Mouse (Mus musculus) c-Kit-positive CD71-negative TER-119-negative erythroid progenitor cells, embryonic 14.5 days (primary cell): Measurements from ENCODE around the gene Zscan10.

Experiments used
- DNase-seq: peaks from one replicate; pipeline ENCODE4 v3.0.0-alpha.2; 2013; ENCODE audit warnings: low read depth

The Zscan10 gene

GRCm38 (mm10) chr17:23600641-23601622, at the start of gene Zscan10:
TSS of gene Zscan10 (plus strand) at chr17:23600856.
- DNase-seq: no peak

GRCm38 (mm10) chr17:23550856-23551255, 49.8 kb upstream of the Zscan10 start:
- DNase-seq: no peak

GRCm38 (mm10) chr17:23551416-23551815, 49.2 kb upstream of the Zscan10 start:
- no peak for DNase-seq

GRCm38 (mm10) chr17:23551963-23552362, 48.7 kb upstream of the Zscan10 start:
- DNase-seq: no peak

- no peak for DNase-seq
These were observed 47.6 kb upstream of the Zscan10 start for GRCm38 (mm10) chr17:23552896-23553633.

GRCm38 (mm10) chr17:23553634-23554120, 47.0 kb upstream of the Zscan10 start:
- no peak for DNase-seq

GRCm38 (mm10) chr17:23554321-23554720, 46.3 kb upstream of the Zscan10 start:
- DNase-seq: no peak

GRCm38 (mm10) chr17:23555243-23555916, 45.3 kb upstream of the Zscan10 start:
- no peak for DNase-seq

GRCm38 (mm10) chr17:23559767-23560166, 40.9 kb upstream of the Zscan10 start:
- no peak for DNase-seq

- peak; percentile 93 for DNase-seq
These were observed 36.9 kb upstream of the Zscan10 start, which contains the start of gene Zfp213 for GRCm38 (mm10) chr17:23563595-23564367. TSS of gene Zfp213 (minus strand) at chr17:23564238.

- no peak for DNase-seq
These were observed 36.3 kb upstream of the Zscan10 start for GRCm38 (mm10) chr17:23564368-23564715.

- no peak for DNase-seq
These were observed 33.9 kb upstream of the Zscan10 start for GRCm38 (mm10) chr17:23566787-23567186.

GRCm38 (mm10) chr17:23568370-23568769, 32.3 kb upstream of the Zscan10 start:
- DNase-seq: no peak

- no peak for DNase-seq
These were observed 30.6 kb upstream of the Zscan10 start for GRCm38 (mm10) chr17:23570017-23570416.

- DNase-seq: no peak
These were observed 29.6 kb upstream of the Zscan10 start for GRCm38 (mm10) chr17:23571084-23571483.

- no peak for DNase-seq
These were observed 28.6 kb upstream of the Zscan10 start for GRCm38 (mm10) chr17:23572059-23572458.

GRCm38 (mm10) chr17:23574130-23574529, 26.5 kb upstream of the Zscan10 start:
- DNase-seq: no peak

GRCm38 (mm10) chr17:23575951-23576552, 24.6 kb upstream of the Zscan10 start:
- DNase-seq: no peak

- DNase-seq: no peak
These were observed 15.9 kb upstream of the Zscan10 start for GRCm38 (mm10) chr17:23584786-23585185.

GRCm38 (mm10) chr17:23585721-23586491, 14.8 kb upstream of the Zscan10 start:
- no peak for DNase-seq
